10 mouse cellular contexts compared by ENCODE assay signal in the genomic region with DNA sequence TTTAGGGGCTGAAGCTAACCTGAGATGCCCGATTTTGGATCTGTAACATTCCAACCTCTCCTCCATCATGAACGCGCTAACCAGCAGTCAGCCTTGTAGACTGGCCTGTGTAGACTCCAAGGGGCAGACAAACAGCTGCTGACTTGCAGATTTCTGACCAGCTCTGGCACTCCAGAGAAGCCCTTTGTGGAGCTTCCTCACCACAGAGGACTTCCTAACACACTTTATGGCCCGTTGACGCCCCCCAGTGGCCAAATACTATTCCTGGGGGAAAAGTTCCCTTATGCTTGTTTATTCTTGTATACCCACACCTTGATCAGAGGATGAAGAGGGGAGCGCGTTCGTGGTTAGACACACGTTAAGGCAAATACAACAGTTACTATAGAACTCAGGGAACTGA. TPM values are rescaled to one million over a fixed set of nuclear protein-coding genes. Genes with fewer than 3 reads are reported as not detected.
A peak's percentile ranks its signal among the peaks of the same experiment; 100 is the strongest.
DNase-seq lines count a peak whose midpoint lies in the region; ATAC-seq and TF ChIP-seq lines count a peak whose summit lies in the region.
"Had no signal": no experiment of that assay in that cellular context is flagged by ENCODE, and none has a peak within 500 bp of the region (broad histone marks: within the 10 kb centered on the region; RNA-seq: fewer than 3 reads in every experiment).

No protein-coding gene starts in this region.

- H3K9ac ChIP-seq in hindbrain, embryonic 11.5 days (ENCODE audit: low read depth, low read length) = no peak overlapping the region
- no peak overlapping the region for H3K9ac ChIP-seq in hindbrain, embryonic 13.5 days
- H3K9ac ChIP-seq: embryonic facial prominence, embryonic 15.5 days; limb, embryonic 12.5 days had no signal

- H3K4me1 ChIP-seq in hindbrain, embryonic 11.5 days (replicated peaks; ENCODE audit: control insufficient read depth, insufficient read depth, low read length) = no peaks in the 10 kb centered on the region
- H3K4me1 ChIP-seq in hindbrain, embryonic 13.5 days (replicated peaks) = no peaks in the 10 kb centered on the region; the same call in 1 of the 2 replicates
- H3K4me1 ChIP-seq: embryonic facial prominence, embryonic 15.5 days had no signal

- WGBS in hindbrain, embryonic 11.5 days = 69% methylated on average over 9 of the region's 9 CpGs
- 66% methylated on average over 9 of the region's 9 CpGs for WGBS in hindbrain, embryonic 13.5 days

- no peaks in the 10 kb centered on the region for H3K36me3 ChIP-seq in hindbrain, embryonic 11.5 days (ENCODE audit: control insufficient read depth, insufficient read depth, low read length)
- H3K36me3 ChIP-seq in hindbrain, embryonic 13.5 days = no peaks in the 10 kb centered on the region
- H3K36me3 ChIP-seq: embryonic facial prominence, embryonic 15.5 days; limb, embryonic 12.5 days had no signal

- H3K27ac ChIP-seq in hindbrain, embryonic 11.5 days (ENCODE audit: low read depth, low read length) = no peak overlapping the region
- H3K27ac ChIP-seq in hindbrain, embryonic 13.5 days = no peak overlapping the region
- H3K27ac ChIP-seq: embryonic facial prominence, embryonic 15.5 days; limb, embryonic 12.5 days had no signal

- no peaks in the 10 kb centered on the region for H3K27me3 ChIP-seq in hindbrain, embryonic 11.5 days (ENCODE audit: control insufficient read depth, insufficient read depth, low read length)
- no peaks in the 10 kb centered on the region for H3K27me3 ChIP-seq in hindbrain, embryonic 13.5 days
- H3K27me3 ChIP-seq: embryonic facial prominence, embryonic 15.5 days; limb, embryonic 12.5 days had no signal

- peak; percentile 30; the same call in 1 of the 2 replicates for TF ChIP-seq CTCF in brain, embryonic 14.5 days (IDR thresholded peaks at IDR 0.05; ENCODE audit: borderline replicate concordance, extremely low read depth, insufficient read depth, insufficient read length)

- H3K4me2 ChIP-seq in hindbrain, embryonic 11.5 days (replicated peaks; ENCODE audit: low read depth, low read length) = no peak overlapping the region
- H3K4me2 ChIP-seq in hindbrain, embryonic 13.5 days = no peak overlapping the region
- H3K4me2 ChIP-seq: embryonic facial prominence, embryonic 15.5 days; limb, embryonic 12.5 days had no signal

- H3K4me3 ChIP-seq in hindbrain, embryonic 11.5 days (ENCODE audit: low read depth, low read length) = no peak overlapping the region
- no peak overlapping the region for H3K4me3 ChIP-seq in hindbrain, embryonic 13.5 days
- H3K4me3 ChIP-seq: embryonic facial prominence, embryonic 15.5 days; limb, embryonic 12.5 days had no signal

- DNase-seq in hindbrain, embryonic 11.5 days (ENCODE audit: low spot score) = peak; percentile 46
- peak; percentile 91 for DNase-seq in ES-CJ7 (ENCODE audit: low read depth, low spot score)
- peak; percentile 38 for DNase-seq in brain, embryonic 14.5 days (ENCODE audit: low read depth)
- peak; percentile 12 to 23 for DNase-seq in left cerebral cortex, postnatal 36 days (ENCODE audit: low spot score in 2 of 2)
- DNase-seq in thymus, postnatal 14 days = peak; percentile 78

- H3K9me3 ChIP-seq in hindbrain, embryonic 11.5 days (ENCODE audit: control insufficient read depth, low read length) = no peaks in the 10 kb centered on the region
- no peaks in the 10 kb centered on the region for H3K9me3 ChIP-seq in hindbrain, embryonic 13.5 days
- H3K9me3 ChIP-seq: embryonic facial prominence, embryonic 15.5 days; limb, embryonic 12.5 days had no signal

- intact Hi-C loops in left cerebral cortex, postnatal 36 days (cut with DNase I) = no loop called here

- no peak for ATAC-seq in hindbrain, embryonic 11.5 days (ENCODE audit: low FRiP score)
- no peak for ATAC-seq in hindbrain, embryonic 13.5 days (ENCODE audit: low FRiP score)
- ATAC-seq in granulocyte monocyte progenitor cell, adult 5-6 weeks (replicated peaks; ENCODE audit: poor library complexity, severe bottlenecking) = peak; percentile 38
- peak; percentile 38; the same call in 1 of the 2 replicates for ATAC-seq in monocyte, adult 5-6 weeks (replicated peaks; ENCODE audit: insufficient number of reproducible peaks, low FRiP score, low TSS enrichment, poor library complexity, severe bottlenecking)

- no peak for TF ChIP-seq POLR2A in brain, embryonic 14.5 days (IDR thresholded peaks at IDR 0.05; ENCODE audit: borderline replicate concordance, extremely low read depth, insufficient read depth, insufficient read length, poor library complexity, severe bottlenecking)

RNA-seq across cellular contexts. Expression of a gene that starts 12.8 kb away (rescaled TPM):
- 5.8 and 7.3 TPM in 2 replicates for polyA plus RNA-seq in hindbrain, embryonic 11.5 days (2014; fragmentation: Nextera tagmentation; extraction: Ambion mirVana)
- polyA plus RNA-seq in hindbrain, embryonic 13.5 days (2015; fragmentation: Nextera tagmentation; extraction: Ambion mirVana) = 4.8 and 5.3 TPM in 2 replicates
- polyA plus RNA-seq in brain, embryonic 14.5 days (2012; rRNA removed) = 7.9 and 9.5 TPM in 2 replicates
- total RNA-seq in granulocyte monocyte progenitor cell, adult 5-6 weeks (2014; fragmentation: Nextera tagmentation) = 24.6 and 34.4 TPM in 2 replicates
- 26.0 and 34.8 TPM in 2 replicates for total RNA-seq in granulocyte monocyte progenitor cell, adult 5-6 weeks (2017)
- total RNA-seq in left cerebral cortex, postnatal 36 days (2021) = 10 to 100 TPM; 13.3 to 18.7 TPM
- total RNA-seq in monocyte, adult 5-6 weeks (2017) = 46.5 to 65.5 TPM (median 51.9 TPM) in 3 replicates

Comparison
In these comparisons a context has a peak if more than half of its experiments do, and no peak if none do; other contexts are left out.
1. ATAC-seq: peak in granulocyte monocyte progenitor cell, adult 5-6 weeks (single experiment) and monocyte, adult 5-6 weeks (single experiment); none in hindbrain, embryonic 11.5 days (single experiment) and hindbrain, embryonic 13.5 days (single experiment).
2. DNase-seq: peak in every context shown above with its lines; median percentile 91 in ES-CJ7; 78 in thymus, postnatal 14 days; 46 in hindbrain, embryonic 11.5 days; 38 in brain, embryonic 14.5 days; 18 in left cerebral cortex, postnatal 36 days.